Mouse (Mus musculus) cortical plate, adult 2 months (tissue): ENCODE results near the gene Fam183b.

Experiments
- CTCF ChIP-seq: fragments of 200-500 bp; IDR thresholded peaks from 2 replicates; pipeline ENCODE4 v1.5.1; 2011; ENCODE audit warnings: mild to moderate bottlenecking, control low read depth, low read length; ENCODE audit not compliant: insufficient read depth; ENCODE audit errors: extremely low read depth
- POLR2A ChIP-seq: fragments of 200-500 bp; IDR thresholded peaks from 2 replicates; pipeline ENCODE4 v1.6.1; 2011; ENCODE audit warnings: mild to moderate bottlenecking, low read length, control low read depth; ENCODE audit not compliant: insufficient read depth; ENCODE audit errors: extremely low read depth

DNA sequence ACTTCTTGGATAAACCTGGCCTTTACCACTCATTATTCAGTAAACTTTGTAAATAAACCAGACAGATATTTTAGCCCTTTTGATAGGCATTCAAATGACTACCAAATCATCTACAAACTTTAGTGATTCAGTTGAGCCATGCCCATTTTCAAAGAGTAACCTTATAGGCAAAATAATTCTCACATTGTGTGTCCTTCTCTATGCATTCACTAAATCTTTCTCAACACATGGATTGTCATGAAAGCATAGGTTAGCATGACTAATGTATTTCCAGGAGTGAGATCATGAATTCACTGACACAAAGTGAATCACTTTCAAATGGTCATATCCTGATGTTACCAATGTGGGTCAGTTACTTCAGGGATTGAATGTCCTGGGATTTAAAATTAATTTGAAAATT, 28.9 kb downstream of the Fam183b start, which contains the start of gene Olfr315:
- TF ChIP-seq POLR2A = no peak
- no peak for TF ChIP-seq CTCF
